Mouse (Mus musculus): ENCODE results near the gene Tenm2. TPM values are rescaled to one million over a fixed set of nuclear protein-coding genes. Genes with fewer than 3 reads are reported as not detected.

The Tenm2 gene
- polyA plus RNA-seq, 1 experiment from 2014 or later: 77.0 TPM

GRCm38 (mm10) chr11:37222737-37223136 lies 13.0 kb downstream of the Tenm2 start:
- Histone ChIP-seq H3K4me1 (ENCODE audit: control insufficient read depth, insufficient read depth, low read length) (no peaks in the 10 kb centered on the region; the same call in 1 of the 2 replicates), H3K9me3 (replicated peaks; ENCODE audit: control insufficient read depth, low read length, poor library complexity, severe bottlenecking) (no peaks in the 10 kb centered on the region), H3K4me3 (ENCODE audit: low read depth, low read length) (no peak overlapping the region), H3K27me3 (ENCODE audit: control insufficient read depth, insufficient read depth, low read depth, low read length) (no peaks in the 10 kb centered on the region), H3K36me3 (ENCODE audit: control insufficient read depth, insufficient read depth, low read length) (no peaks in the 10 kb centered on the region), H3K4me2 (ENCODE audit: low read length) (no peak overlapping the region), H3K27ac (ENCODE audit: low read length) (no peak overlapping the region), H3K9ac (ENCODE audit: low read depth, low read length) (no peak overlapping the region)
- WGBS: 79% methylated on average over 2 of the region's 2 CpGs
- no peak for ATAC-seq

GRCm38 (mm10) chr11:37222056-37222455 lies 13.7 kb downstream of the Tenm2 start:
- H3K4me3 ChIP-seq (ENCODE audit: low read depth, low read length): no peak overlapping the region
- no peaks in the 10 kb centered on the region for H3K9me3 ChIP-seq (replicated peaks; ENCODE audit: control insufficient read depth, low read length, poor library complexity, severe bottlenecking)
- H3K27ac ChIP-seq (ENCODE audit: low read length): no peak overlapping the region
- H3K27me3 ChIP-seq (ENCODE audit: control insufficient read depth, insufficient read depth, low read depth, low read length): no peaks in the 10 kb centered on the region
- WGBS: 94% methylated on average over 2 of the region's 2 CpGs
- no peaks in the 10 kb centered on the region for H3K36me3 ChIP-seq (ENCODE audit: control insufficient read depth, insufficient read depth, low read length)
- no peaks in the 10 kb centered on the region; the same call in 1 of the 2 replicates for H3K4me1 ChIP-seq (ENCODE audit: control insufficient read depth, insufficient read depth, low read length)
- H3K4me2 ChIP-seq (ENCODE audit: low read length): no peak overlapping the region
- ATAC-seq: no peak
- no peak overlapping the region for H3K9ac ChIP-seq (ENCODE audit: low read depth, low read length)

GRCm38 (mm10) chr11:37220921-37221320 lies 14.8 kb downstream of the Tenm2 start:
- Histone ChIP-seq H3K27ac (ENCODE audit: low read length) (no peak overlapping the region), H3K9me3 (replicated peaks; ENCODE audit: control insufficient read depth, low read length, poor library complexity, severe bottlenecking) (no peaks in the 10 kb centered on the region), H3K4me3 (ENCODE audit: low read depth, low read length) (no peak overlapping the region), H3K9ac (ENCODE audit: low read depth, low read length) (no peak overlapping the region), H3K36me3 (ENCODE audit: control insufficient read depth, insufficient read depth, low read length) (no peaks in the 10 kb centered on the region), H3K4me1 (ENCODE audit: control insufficient read depth, insufficient read depth, low read length) (no peaks in the 10 kb centered on the region; the same call in 1 of the 2 replicates), H3K27me3 (ENCODE audit: control insufficient read depth, insufficient read depth, low read depth, low read length) (no peaks in the 10 kb centered on the region), H3K4me2 (ENCODE audit: low read length) (no peak overlapping the region)
- 83% methylated on average over 6 of the region's 6 CpGs for WGBS
- ATAC-seq: no peak

- H3K4me3 ChIP-seq (ENCODE audit: low read depth, low read length): no peak overlapping the region
- H3K36me3 ChIP-seq (ENCODE audit: control insufficient read depth, insufficient read depth, low read length): no peaks in the 10 kb centered on the region
- H3K9me3 ChIP-seq (replicated peaks; ENCODE audit: control insufficient read depth, low read length, poor library complexity, severe bottlenecking): no peaks in the 10 kb centered on the region
- no peak overlapping the region for H3K27ac ChIP-seq (ENCODE audit: low read length)
- 18% methylated on average over 3 of the region's 3 CpGs for WGBS
- no peak overlapping the region for H3K4me2 ChIP-seq (ENCODE audit: low read length)
- no peak for ATAC-seq
- no peaks in the 10 kb centered on the region for H3K4me1 ChIP-seq (ENCODE audit: control insufficient read depth, insufficient read depth, low read length)
- H3K27me3 ChIP-seq (ENCODE audit: control insufficient read depth, insufficient read depth, low read depth, low read length): no peaks in the 10 kb centered on the region
- no peak overlapping the region for H3K9ac ChIP-seq (ENCODE audit: low read depth, low read length)
Observed at GRCm38 (mm10) chr11:37186132-37186531, 49.6 kb downstream of the Tenm2 start.

- H3K4me1 ChIP-seq (ENCODE audit: control insufficient read depth, insufficient read depth, low read length): no peaks in the 10 kb centered on the region
- H3K4me3 ChIP-seq (ENCODE audit: low read depth, low read length): no peak overlapping the region
- H3K9me3 ChIP-seq (replicated peaks; ENCODE audit: control insufficient read depth, low read length, poor library complexity, severe bottlenecking): no peaks in the 10 kb centered on the region
- H3K9ac ChIP-seq (ENCODE audit: low read depth, low read length): no peak overlapping the region
- ATAC-seq: no peak
- H3K27me3 ChIP-seq (ENCODE audit: control insufficient read depth, insufficient read depth, low read depth, low read length): no peaks in the 10 kb centered on the region
- H3K27ac ChIP-seq (ENCODE audit: low read length): no peak overlapping the region
- WGBS: 91% methylated on average over 6 of the region's 6 CpGs
- H3K4me2 ChIP-seq (ENCODE audit: low read length): no peak overlapping the region
- no peaks in the 10 kb centered on the region for H3K36me3 ChIP-seq (ENCODE audit: control insufficient read depth, insufficient read depth, low read length)
Observed at GRCm38 (mm10) chr11:37177426-37177825, 58.3 kb downstream of the Tenm2 start.

GRCm38 (mm10) chr11:37153933-37154880 lies 81.6 kb downstream of the Tenm2 start:
- 16% methylated on average over 13 of the region's 13 CpGs for WGBS
- H3K27ac ChIP-seq (ENCODE audit: low read length): no peak overlapping the region
- no peak overlapping the region for H3K4me2 ChIP-seq (ENCODE audit: low read length)

GRCm38 (mm10) chr11:37153382-37153781 lies 82.4 kb downstream of the Tenm2 start:
- H3K36me3 ChIP-seq (ENCODE audit: control insufficient read depth, insufficient read depth, low read length): no peaks in the 10 kb centered on the region
- no peak overlapping the region for H3K4me3 ChIP-seq (ENCODE audit: low read depth, low read length)
- H3K4me2 ChIP-seq (ENCODE audit: low read length): no peak overlapping the region
- no peaks in the 10 kb centered on the region; the same call in 1 of the 2 replicates for H3K4me1 ChIP-seq (ENCODE audit: control insufficient read depth, insufficient read depth, low read length)
- no peak overlapping the region for H3K27ac ChIP-seq (ENCODE audit: low read length)
- no peaks in the 10 kb centered on the region for H3K9me3 ChIP-seq (replicated peaks; ENCODE audit: control insufficient read depth, low read length, poor library complexity, severe bottlenecking)
- 27% methylated on average over 5 of the region's 5 CpGs for WGBS
- no peak for ATAC-seq
- no peaks in the 10 kb centered on the region for H3K27me3 ChIP-seq (ENCODE audit: control insufficient read depth, insufficient read depth, low read depth, low read length)
- H3K9ac ChIP-seq (ENCODE audit: low read depth, low read length): no peak overlapping the region

More at GRCm38 (mm10) chr11:37153933-37154880, 81.6 kb downstream of the Tenm2 start:
- no peaks in the 10 kb centered on the region; the same call in 1 of the 2 replicates for H3K4me1 ChIP-seq (ENCODE audit: control insufficient read depth, insufficient read depth, low read length)
- no peak overlapping the region for H3K9ac ChIP-seq (ENCODE audit: low read depth, low read length)
- ATAC-seq: peak; percentile 76
- no peak overlapping the region for H3K4me3 ChIP-seq (ENCODE audit: low read depth, low read length)
- H3K9me3 ChIP-seq (replicated peaks; ENCODE audit: control insufficient read depth, low read length, poor library complexity, severe bottlenecking): no peaks in the 10 kb centered on the region
- H3K27me3 ChIP-seq (ENCODE audit: control insufficient read depth, insufficient read depth, low read depth, low read length): no peaks in the 10 kb centered on the region
- H3K36me3 ChIP-seq (ENCODE audit: control insufficient read depth, insufficient read depth, low read length): no peaks in the 10 kb centered on the region

- no peak overlapping the region for H3K4me2 ChIP-seq (ENCODE audit: low read length)
- H3K9ac ChIP-seq (ENCODE audit: low read depth, low read length): no peak overlapping the region
- H3K27me3 ChIP-seq (ENCODE audit: control insufficient read depth, insufficient read depth, low read depth, low read length): no peaks in the 10 kb centered on the region
- no peaks in the 10 kb centered on the region for H3K9me3 ChIP-seq (replicated peaks; ENCODE audit: control insufficient read depth, low read length, poor library complexity, severe bottlenecking)
- H3K4me1 ChIP-seq (ENCODE audit: control insufficient read depth, insufficient read depth, low read length): no peaks in the 10 kb centered on the region; the same call in 1 of the 2 replicates
- WGBS: 62% methylated on average over 1 of the region's 1 CpGs
- no peak overlapping the region for H3K4me3 ChIP-seq (ENCODE audit: low read depth, low read length)
- no peak for ATAC-seq
- no peak overlapping the region for H3K27ac ChIP-seq (ENCODE audit: low read length)
- no peaks in the 10 kb centered on the region for H3K36me3 ChIP-seq (ENCODE audit: control insufficient read depth, insufficient read depth, low read length)
Observed at GRCm38 (mm10) chr11:37150011-37150410, 85.8 kb downstream of the Tenm2 start.

- no peaks in the 10 kb centered on the region for H3K4me1 ChIP-seq (ENCODE audit: control insufficient read depth, insufficient read depth, low read length)
Observed at GRCm38 (mm10) chr11:37143996-37144395, 91.8 kb downstream of the Tenm2 start.

More at GRCm38 (mm10) chr11:37143996-37144395, 91.8 kb downstream of the Tenm2 start:
- H3K27me3 ChIP-seq (ENCODE audit: control insufficient read depth, insufficient read depth, low read depth, low read length): no peaks in the 10 kb centered on the region
- no peak overlapping the region for H3K9ac ChIP-seq (ENCODE audit: low read depth, low read length)
- H3K36me3 ChIP-seq (ENCODE audit: control insufficient read depth, insufficient read depth, low read length): no peaks in the 10 kb centered on the region
- no peak overlapping the region for H3K4me2 ChIP-seq (ENCODE audit: low read length)
- no peak overlapping the region for H3K27ac ChIP-seq (ENCODE audit: low read length)
- no peak overlapping the region for H3K4me3 ChIP-seq (ENCODE audit: low read depth, low read length)
- ATAC-seq: no peak
- WGBS: 81% methylated on average over 6 of the region's 6 CpGs
- no peaks in the 10 kb centered on the region for H3K9me3 ChIP-seq (replicated peaks; ENCODE audit: control insufficient read depth, low read length, poor library complexity, severe bottlenecking)
